Mouse (Mus musculus): ENCODE results near the gene Nf2. TPM values are rescaled to one million over a fixed set of nuclear protein-coding genes. Genes with fewer than 3 reads are reported as not detected.
A peak's percentile ranks its signal among the peaks of the same experiment; 100 is the strongest.

Nf2 gene
- total and polyA plus RNA-seq, 2 experiments from 2014 or later = 55.5 to 97.6 TPM

GRCm38 (mm10) chr11:4762511-4762910 is 86.8 kb downstream of the Nf2 start:
- no peak overlapping the region for H3K9ac ChIP-seq (replicated peaks; ENCODE audit: low read length)
- no peaks in the 10 kb centered on the region for H3K9me3 ChIP-seq (ENCODE audit: low read length)
- no peaks in the 10 kb centered on the region for H3K4me1 ChIP-seq (ENCODE audit: insufficient read depth, low read length)
- no peaks in the 10 kb centered on the region for H3K36me3 ChIP-seq (ENCODE audit: insufficient read depth, low read length)
- DNase-seq (ENCODE audit: low spot score) (no peak), ATAC-seq (no peak)
- H3K4me2 ChIP-seq (ENCODE audit: low read depth, low read length) = no peak overlapping the region
- no peaks in the 10 kb centered on the region for H3K27me3 ChIP-seq (ENCODE audit: insufficient read depth, low read length)
- WGBS = 34% methylated on average over 2 of the region's 2 CpGs
- no peak overlapping the region for H3K27ac ChIP-seq
- no peak overlapping the region for H3K4me3 ChIP-seq (ENCODE audit: low read length)
- no peak for TF ChIP-seq CTCF (IDR thresholded peaks at IDR 0.05; ENCODE audit: low read depth)

DNA sequence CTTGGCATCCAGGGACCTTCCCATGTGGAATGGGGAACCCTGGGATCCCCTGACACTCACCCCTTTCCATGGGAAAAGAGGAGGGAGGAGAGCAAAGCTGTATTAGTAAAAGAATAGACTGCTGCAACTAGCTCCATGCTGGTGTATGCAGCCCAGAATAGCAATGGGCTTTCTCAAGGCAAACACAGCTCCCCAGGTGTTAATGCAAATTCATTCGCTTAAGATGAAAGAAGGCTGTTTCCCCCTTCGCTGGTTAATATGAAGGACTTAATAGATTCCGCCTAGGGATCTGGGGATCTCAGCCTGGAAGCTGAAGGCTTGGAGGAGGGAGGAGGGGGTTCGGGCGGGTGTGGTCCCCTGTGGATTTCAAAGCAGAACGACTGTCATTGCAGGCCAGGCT is 87.3 kb downstream of the Nf2 start:
- H3K27ac ChIP-seq = no peak overlapping the region
- H3K9me3 ChIP-seq (ENCODE audit: low read length) = no peaks in the 10 kb centered on the region
- H3K36me3 ChIP-seq (ENCODE audit: insufficient read depth, low read length) = no peaks in the 10 kb centered on the region
- WGBS = 14% methylated on average over 6 of the region's 6 CpGs
- no peaks in the 10 kb centered on the region for H3K27me3 ChIP-seq (ENCODE audit: insufficient read depth, low read length)
- no peak overlapping the region for H3K4me2 ChIP-seq (ENCODE audit: low read depth, low read length)
- DNase-seq (ENCODE audit: low spot score) (no peak), ATAC-seq (no peak)
- H3K9ac ChIP-seq (replicated peaks; ENCODE audit: low read length) = no peak overlapping the region; the same call in 1 of the 2 replicates
- no peak overlapping the region for H3K4me3 ChIP-seq (ENCODE audit: low read length)
- H3K4me1 ChIP-seq (ENCODE audit: insufficient read depth, low read length) = no peaks in the 10 kb centered on the region
- no peak for TF ChIP-seq CTCF (IDR thresholded peaks at IDR 0.05; ENCODE audit: low read depth)

DNA sequence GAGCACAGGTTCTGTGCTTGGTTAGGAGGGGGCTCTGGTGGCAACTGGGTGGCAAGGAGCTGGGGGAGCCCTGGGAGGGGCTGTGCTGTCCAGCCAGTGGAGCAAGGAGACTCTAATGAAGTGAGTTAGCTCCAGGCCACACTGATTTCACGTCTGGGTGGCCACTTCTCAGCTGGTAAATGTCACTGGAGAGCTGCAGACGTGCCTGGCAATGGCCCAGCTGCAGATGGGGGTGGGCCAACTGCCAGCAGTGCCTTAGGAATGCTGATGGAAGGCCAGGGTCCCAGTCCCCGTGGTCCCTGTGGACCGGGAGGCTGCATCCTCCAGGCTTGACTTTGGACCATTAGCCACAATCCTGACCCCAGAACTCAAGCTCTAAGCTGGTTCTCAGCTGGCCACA is 88.9 kb downstream of the Nf2 start:
- Histone ChIP-seq H3K27me3 (ENCODE audit: insufficient read depth, low read length) (no peaks in the 10 kb centered on the region), H3K4me2 (ENCODE audit: low read depth, low read length) (no peak overlapping the region), H3K36me3 (ENCODE audit: insufficient read depth, low read length) (no peaks in the 10 kb centered on the region), H3K4me3 (ENCODE audit: low read length) (no peak overlapping the region), H3K27ac (no peak overlapping the region), H3K9me3 (ENCODE audit: low read length) (no peaks in the 10 kb centered on the region), H3K4me1 (ENCODE audit: insufficient read depth, low read length) (no peaks in the 10 kb centered on the region), H3K9ac (replicated peaks; ENCODE audit: low read length) (no peak overlapping the region)
- DNase-seq (ENCODE audit: low spot score) (peak; percentile 55), ATAC-seq (no peak)
- 19% methylated on average over 4 of the region's 4 CpGs for WGBS
- no peak for TF ChIP-seq CTCF (IDR thresholded peaks at IDR 0.05; ENCODE audit: low read depth)

DNA sequence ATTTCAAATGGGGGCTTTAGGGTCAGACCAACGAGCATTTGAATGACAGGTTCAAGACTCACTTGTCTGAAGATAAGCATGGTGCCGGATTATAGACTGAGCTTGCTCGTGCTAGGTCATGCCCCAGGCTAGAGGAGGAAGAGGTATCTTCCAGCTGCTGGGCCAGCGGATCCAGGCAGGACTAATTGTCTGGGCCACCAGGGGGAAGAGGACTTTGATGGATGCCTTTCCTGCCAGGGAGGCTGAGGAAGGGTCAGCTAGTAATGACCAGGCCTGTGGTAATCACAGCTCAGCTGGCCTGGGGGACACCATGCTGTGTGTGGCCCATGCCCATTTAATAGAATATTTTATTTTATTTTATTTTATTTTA is 91.6 kb downstream of the Nf2 start:
- Histone ChIP-seq H3K27me3 (ENCODE audit: insufficient read depth, low read length) (no peaks in the 10 kb centered on the region), H3K9ac (replicated peaks; ENCODE audit: low read length) (no peak overlapping the region), H3K4me2 (ENCODE audit: low read depth, low read length) (no peak overlapping the region), H3K27ac (no peak overlapping the region), H3K9me3 (ENCODE audit: low read length) (no peaks in the 10 kb centered on the region), H3K4me3 (ENCODE audit: low read length) (no peak overlapping the region), H3K36me3 (ENCODE audit: insufficient read depth, low read length) (no peaks in the 10 kb centered on the region), H3K4me1 (ENCODE audit: insufficient read depth, low read length) (no peaks in the 10 kb centered on the region)
- ATAC-seq (no peak), DNase-seq (ENCODE audit: low spot score) (no peak)
- WGBS = 32% methylated on average over 4 of the region's 4 CpGs
- no peak for TF ChIP-seq CTCF (IDR thresholded peaks at IDR 0.05; ENCODE audit: low read depth)

DNA sequence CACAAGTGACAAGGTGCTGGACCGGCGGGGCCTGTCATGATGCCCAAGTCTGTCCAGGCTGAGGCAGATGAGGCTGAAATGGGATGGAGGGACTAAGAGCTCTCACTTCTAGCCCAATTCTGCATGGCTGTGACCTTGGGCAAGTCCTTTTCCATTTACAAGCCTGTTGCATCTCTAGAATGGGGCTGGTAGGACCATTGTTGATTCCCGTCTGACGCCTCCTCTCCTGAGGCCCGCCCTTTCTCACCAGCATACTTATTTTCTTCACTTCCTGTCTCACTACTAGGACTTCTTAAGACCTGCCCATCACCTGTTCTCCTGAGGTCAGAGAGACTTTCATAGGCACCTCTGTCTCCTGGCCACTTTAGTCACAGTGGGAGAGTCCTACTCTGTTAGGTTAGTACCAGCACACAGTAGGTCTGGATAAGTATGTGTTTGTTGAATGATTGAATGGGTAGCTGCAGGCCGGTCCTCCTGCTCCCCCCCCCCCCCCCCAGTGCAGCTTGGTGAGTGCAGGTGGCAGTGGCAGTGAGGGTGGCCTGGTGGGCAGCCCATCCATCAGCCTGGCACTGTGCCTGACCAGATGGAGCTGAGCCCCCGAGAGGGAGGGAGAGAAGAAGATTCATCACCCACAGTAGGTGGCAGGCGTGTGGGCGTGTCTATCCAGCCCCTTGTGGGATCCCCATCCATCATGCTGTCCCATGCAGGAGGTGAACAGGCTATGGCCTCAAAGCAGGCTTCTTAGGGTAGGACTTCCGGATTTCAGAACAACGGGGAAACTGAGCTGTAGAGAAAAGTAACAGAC is 92.2 kb downstream of the Nf2 start:
- no peak for ATAC-seq
- DNase-seq (ENCODE audit: low spot score) = no peak

DNA sequence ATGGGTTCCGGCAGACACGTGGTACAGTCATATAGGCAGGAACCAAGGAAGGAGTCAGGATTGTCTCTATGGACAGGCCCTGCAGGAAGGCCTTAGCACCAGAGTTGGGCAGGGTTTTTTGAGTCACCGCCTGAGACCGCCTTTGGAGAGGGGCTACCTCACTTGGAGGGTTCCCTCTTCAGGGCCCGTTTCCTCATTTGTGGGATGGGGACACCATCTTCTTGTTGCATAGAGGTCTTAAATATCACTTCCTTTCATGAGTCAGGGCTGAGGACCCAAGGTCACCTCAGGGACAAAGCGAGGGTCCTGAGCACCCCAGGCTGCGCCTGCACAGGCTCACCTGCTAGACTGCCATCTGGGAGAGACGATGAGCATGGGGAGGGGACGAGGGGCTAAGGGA is 92.9 kb downstream of the Nf2 start:
- 76% methylated on average over 9 of the region's 9 CpGs for WGBS
- Histone ChIP-seq H3K9me3 (ENCODE audit: low read length) (no peaks in the 10 kb centered on the region), H3K36me3 (ENCODE audit: insufficient read depth, low read length) (no peaks in the 10 kb centered on the region), H3K27me3 (ENCODE audit: insufficient read depth, low read length) (no peaks in the 10 kb centered on the region), H3K4me1 (ENCODE audit: insufficient read depth, low read length) (no peaks in the 10 kb centered on the region), H3K9ac (replicated peaks; ENCODE audit: low read length) (no peak overlapping the region), H3K4me3 (ENCODE audit: low read length) (no peak overlapping the region), H3K27ac (no peak overlapping the region), H3K4me2 (ENCODE audit: low read depth, low read length) (no peak overlapping the region)
- no peak for DNase-seq (ENCODE audit: low spot score)
- ATAC-seq = no peak
- no peak for TF ChIP-seq CTCF (IDR thresholded peaks at IDR 0.05; ENCODE audit: low read depth)

More for the DNA sequence above, 92.2 kb downstream of the Nf2 start:
- TF ChIP-seq CTCF (IDR thresholded peaks at IDR 0.05; ENCODE audit: low read depth) = no peak
- Histone ChIP-seq H3K4me3 (ENCODE audit: low read length) (no peak overlapping the region), H3K4me2 (ENCODE audit: low read depth, low read length) (no peak overlapping the region), H3K4me1 (ENCODE audit: insufficient read depth, low read length) (no peaks in the 10 kb centered on the region), H3K9me3 (ENCODE audit: low read length) (no peaks in the 10 kb centered on the region), H3K9ac (replicated peaks; ENCODE audit: low read length) (no peak overlapping the region), H3K36me3 (ENCODE audit: insufficient read depth, low read length) (no peaks in the 10 kb centered on the region), H3K27ac (no peak overlapping the region), H3K27me3 (ENCODE audit: insufficient read depth, low read length) (no peaks in the 10 kb centered on the region)
- WGBS = 47% methylated on average over 11 of the region's 11 CpGs

DNA sequence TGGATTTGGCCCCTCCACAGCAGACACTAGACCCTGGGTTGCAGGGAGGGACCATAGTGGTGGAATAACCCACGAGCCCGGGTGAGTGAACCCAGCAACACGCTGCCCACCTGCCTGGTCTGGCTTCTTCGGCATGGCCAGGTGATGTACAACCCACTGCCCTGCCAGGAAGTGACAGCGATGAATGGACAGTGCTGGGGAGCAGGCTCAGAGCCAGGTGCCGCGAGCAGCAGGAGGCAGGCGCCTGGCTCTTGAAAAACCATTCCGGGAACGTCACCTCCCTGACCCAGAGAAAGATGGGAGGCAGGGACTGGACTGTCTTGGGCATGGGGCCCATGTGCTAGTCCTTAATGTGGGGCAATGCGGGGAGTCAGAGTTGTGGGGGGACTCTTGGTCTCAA is 94.5 kb downstream of the Nf2 start:
- Histone ChIP-seq H3K9ac (replicated peaks; ENCODE audit: low read length) (no peak overlapping the region), H3K9me3 (ENCODE audit: low read length) (no peaks in the 10 kb centered on the region), H3K27ac (no peak overlapping the region), H3K27me3 (ENCODE audit: insufficient read depth, low read length) (peaks cover 8% of the 10 kb centered on the region; the same call in 1 of the 2 replicates), H3K4me1 (ENCODE audit: insufficient read depth, low read length) (no peaks in the 10 kb centered on the region), H3K4me2 (ENCODE audit: low read depth, low read length) (no peak overlapping the region), H3K36me3 (ENCODE audit: insufficient read depth, low read length) (no peaks in the 10 kb centered on the region), H3K4me3 (ENCODE audit: low read length) (no peak overlapping the region)
- ATAC-seq = no peak
- no peak for DNase-seq (ENCODE audit: low spot score)
- WGBS = 60% methylated on average over 11 of the region's 11 CpGs
- no peak for TF ChIP-seq CTCF (IDR thresholded peaks at IDR 0.05; ENCODE audit: low read depth)
